Mouse (Mus musculus) stomach, embryonic 14.5 days (tissue): ENCODE data around the gene AI413582. TPM values are rescaled to one million over a fixed set of nuclear protein-coding genes. Genes with fewer than 3 reads are reported as not detected.

Source experiments
- ATAC-seq: fragments of 200-750 bp; cut with Nextera tagmentation; 2 replicates; pipeline ENCODE4 v1.8.0; 2017; ENCODE audit warnings: low read depth, moderate TSS enrichment; ENCODE audit not compliant: insufficient number of reproducible peaks, insufficient read depth, low FRiP score
- H3K27ac ChIP-seq: fragments of 300-500 bp; sonication (generic); 2 replicates; pipeline ENCODE4 v1.5.1; 2014; ENCODE audit warnings: mild to moderate bottlenecking, low read length, moderate library complexity, mixed read lengths
- H3K27me3 ChIP-seq: fragments of 300-500 bp; sonication (generic); 2 replicates; pipeline ENCODE4 v1.6.1; 2014; ENCODE audit warnings: low read length, control low read depth, mixed read lengths; ENCODE audit not compliant: control insufficient read depth, insufficient read depth
- H3K36me3 ChIP-seq: fragments of 300-500 bp; sonication (generic); 2 replicates; pipeline ENCODE4 v1.6.1; 2014; ENCODE audit warnings: mild to moderate bottlenecking, control low read depth, low read length, moderate library complexity, mixed read lengths; ENCODE audit not compliant: control insufficient read depth, insufficient read depth
- H3K4me1 ChIP-seq: fragments of 300-500 bp; sonication (generic); 2 replicates; pipeline ENCODE4 v1.6.1; 2014; ENCODE audit warnings: low read length, control low read depth, mixed read lengths; ENCODE audit not compliant: control insufficient read depth, insufficient read depth
- H3K4me2 ChIP-seq: fragments of 300-500 bp; sonication (generic); replicated peaks from 2 replicates; pipeline ENCODE4 v1.6.1; 2014; ENCODE audit warnings: low read depth, low read length, control low read depth
- H3K4me3 ChIP-seq: fragments of 300-500 bp; sonication (generic); 2 replicates; pipeline ENCODE4 v1.5.1; 2014; ENCODE audit warnings: low read depth, low read length, control low read depth
- H3K9ac ChIP-seq: fragments of 300-500 bp; sonication (generic); replicated peaks from 2 replicates; pipeline ENCODE4 v1.6.1; 2014; ENCODE audit warnings: low read depth, mild to moderate bottlenecking, control low read depth, low read length, moderate library complexity, mixed read lengths
- H3K9me3 ChIP-seq: fragments of 300-500 bp; sonication (generic); 2 replicates; pipeline ENCODE4 v1.6.1; 2016; ENCODE audit warnings: low read depth, low read length, control low read depth; ENCODE audit not compliant: control insufficient read depth
- WGBS: fragments of 180-500 bp; shearing (Covaris S2); extraction: QIAGEN DNeasy Blood & Tissue Kit; methylation state at CpG from one replicate; pipeline ENCODE4 v1.1.7; 2014; 5-methylcytosine and 5-hydroxymethylcytosine counted together
- polyA plus RNA-seq: library from polyadenylated mRNA; unstranded; fragments of >200 nt; fragmentation: Nextera tagmentation; extraction: Ambion mirVana; gene quantifications from 2 replicates; pipeline ENCODE4 v1.2.1, GENCODE M21; 2014

AI413582 gene
- polyA plus RNA-seq, 1 experiment from 2014 or later, result 24.3 TPM

DNA sequence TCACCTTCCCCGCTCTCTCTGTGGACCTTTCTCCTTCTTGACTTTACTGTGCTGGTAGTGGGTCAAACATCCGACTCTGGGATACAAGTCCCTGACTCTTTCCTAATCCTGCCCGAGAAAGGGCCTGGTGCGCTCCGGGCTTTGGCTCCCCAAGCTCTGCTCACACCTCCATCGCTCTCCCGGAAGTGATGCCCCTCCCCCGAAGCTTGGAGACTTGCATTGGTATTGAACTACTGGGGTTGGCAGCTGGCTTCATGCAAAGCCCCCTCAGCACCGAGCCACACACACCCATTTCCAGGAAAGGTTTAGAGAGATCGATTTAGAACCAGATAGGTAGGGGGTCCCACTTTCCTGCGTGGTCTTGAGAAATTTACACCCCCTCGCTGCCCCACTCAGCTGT lies 19.6 kb downstream of the AI413582 start:
- H3K4me3 ChIP-seq, result no peak overlapping the region
- H3K4me2 ChIP-seq, result no peak overlapping the region
- H3K4me1 ChIP-seq, result 0 out of 2 replicates have a peak, but pooled peaks cover 3% of the 10 kb centered on the region
- WGBS, result 48% methylated on average over 12 of the region's 12 CpGs
- no peak overlapping the region for H3K27ac ChIP-seq
- no peaks in the 10 kb centered on the region for H3K9me3 ChIP-seq
- H3K27me3 ChIP-seq, result no peaks in the 10 kb centered on the region
- no peak for ATAC-seq
- H3K9ac ChIP-seq, result no peak overlapping the region
- no peaks in the 10 kb centered on the region for H3K36me3 ChIP-seq

DNA sequence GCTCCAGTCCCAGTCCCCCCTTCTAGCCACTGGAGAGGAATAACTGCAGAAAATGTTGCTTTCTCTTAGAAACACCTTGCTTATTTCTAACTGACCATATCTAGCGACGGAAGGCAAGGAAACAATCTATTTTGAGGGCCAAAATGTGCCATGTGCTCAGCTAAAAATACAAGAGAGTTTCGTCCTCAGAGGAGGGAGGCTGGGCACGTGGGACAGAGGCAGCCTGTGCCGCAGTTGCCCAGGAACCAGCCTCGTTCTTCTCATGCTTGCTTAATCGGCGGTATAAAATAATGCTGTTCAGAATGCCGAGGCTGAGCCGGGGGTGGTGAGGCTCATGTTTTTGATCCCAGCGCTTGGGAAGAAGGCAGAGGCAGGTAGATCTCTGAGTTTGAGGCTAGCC lies 21.0 kb downstream of the AI413582 start:
- WGBS, result 91% methylated on average over 11 of the region's 11 CpGs
- Histone ChIP-seq H3K27ac (no peak overlapping the region), H3K36me3 (no peaks in the 10 kb centered on the region), H3K9me3 (no peaks in the 10 kb centered on the region), H3K4me3 (no peak overlapping the region), H3K27me3 (no peaks in the 10 kb centered on the region), H3K4me1 (0 out of 2 replicates have a peak, but pooled peaks cover 3% of the 10 kb centered on the region), H3K9ac (no peak overlapping the region), H3K4me2 (no peak overlapping the region)
- ATAC-seq, result no peak

DNA sequence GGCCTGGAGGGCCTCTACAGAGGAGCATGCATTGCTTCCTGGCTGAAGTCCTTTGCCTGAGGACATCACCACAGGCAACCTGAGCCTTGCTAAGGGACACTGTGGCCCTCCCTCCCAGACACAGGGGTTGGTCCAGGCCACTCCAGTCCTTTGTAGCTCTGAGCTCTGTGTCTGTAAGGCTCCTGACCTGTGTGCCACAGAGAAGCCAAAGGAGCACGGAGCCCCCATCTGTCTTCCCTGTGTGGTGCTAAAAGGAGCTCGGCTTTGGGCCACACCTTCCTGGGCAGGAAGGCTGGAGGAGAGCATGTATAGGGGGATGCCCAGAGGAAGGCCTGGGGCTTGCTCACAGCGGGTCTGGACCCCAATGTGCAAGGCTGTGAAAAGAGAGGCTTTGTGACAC lies 23.6 kb downstream of the AI413582 start:
- no peak overlapping the region for H3K4me2 ChIP-seq
- 80% methylated on average over 3 of the region's 3 CpGs for WGBS
- no peaks in the 10 kb centered on the region for H3K36me3 ChIP-seq
- no peak for ATAC-seq
- H3K4me1 ChIP-seq, result no peaks in the 10 kb centered on the region
- no peak overlapping the region for H3K27ac ChIP-seq
- H3K9ac ChIP-seq, result no peak overlapping the region
- no peak overlapping the region for H3K4me3 ChIP-seq
- H3K27me3 ChIP-seq, result no peaks in the 10 kb centered on the region
- H3K9me3 ChIP-seq, result no peaks in the 10 kb centered on the region

DNA sequence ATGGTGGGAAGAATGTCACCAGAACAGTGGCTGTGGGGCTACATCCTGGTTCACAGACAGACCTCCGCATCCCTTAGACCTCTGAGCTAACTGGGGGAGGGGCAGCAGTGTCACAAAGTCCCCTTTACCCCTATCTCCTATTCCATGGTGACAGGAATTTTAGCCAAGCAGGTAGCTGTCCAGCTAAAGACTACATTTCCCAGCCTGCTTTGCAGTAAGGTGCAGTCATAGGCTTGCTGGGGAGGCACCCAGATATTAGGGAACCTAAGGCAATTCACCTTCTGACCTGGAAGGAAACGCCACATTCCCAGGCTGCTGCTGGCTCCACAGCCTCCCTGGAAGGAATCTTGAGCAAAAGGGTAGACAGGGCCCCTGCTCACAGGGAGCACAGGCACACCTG lies 24.3 kb downstream of the AI413582 start:
- no peaks in the 10 kb centered on the region for H3K27me3 ChIP-seq
- H3K27ac ChIP-seq, result no peak overlapping the region
- no peaks in the 10 kb centered on the region for H3K36me3 ChIP-seq
- H3K9me3 ChIP-seq, result no peaks in the 10 kb centered on the region
- H3K9ac ChIP-seq, result no peak overlapping the region
- H3K4me3 ChIP-seq, result no peak overlapping the region
- no peak for ATAC-seq
- H3K4me1 ChIP-seq, result no peaks in the 10 kb centered on the region
- WGBS, result 52% methylated on average over 2 of the region's 2 CpGs
- no peak overlapping the region for H3K4me2 ChIP-seq

DNA sequence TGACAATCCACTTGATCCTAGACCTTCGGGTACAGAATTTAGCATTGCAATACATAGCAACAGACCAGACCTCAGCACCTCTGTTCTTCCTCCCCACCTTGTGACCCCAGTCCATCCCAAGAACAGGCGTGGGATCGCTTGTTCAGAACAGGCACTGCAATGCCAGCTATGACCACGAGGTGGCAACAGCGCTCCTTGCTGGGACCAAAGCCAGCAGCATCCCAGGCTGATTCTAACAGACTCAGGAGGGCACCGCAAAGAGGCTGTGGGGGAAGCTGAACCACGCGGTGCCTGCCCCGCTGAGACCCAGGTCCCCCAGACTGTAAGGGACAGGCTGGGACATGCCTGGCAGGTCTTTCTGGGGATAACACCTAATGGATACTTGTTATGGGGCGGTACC lies 30.8 kb downstream of the AI413582 start:
- Histone ChIP-seq H3K27ac (no peak overlapping the region), H3K27me3 (no peaks in the 10 kb centered on the region), H3K4me3 (no peak overlapping the region), H3K9ac (no peak overlapping the region), H3K4me2 (no peak overlapping the region), H3K9me3 (no peaks in the 10 kb centered on the region), H3K4me1 (no peaks in the 10 kb centered on the region), H3K36me3 (no peaks in the 10 kb centered on the region)
- 5% methylated on average over 10 of the region's 10 CpGs for WGBS
- ATAC-seq, result no peak; the same call in 1 of the 2 replicates

DNA sequence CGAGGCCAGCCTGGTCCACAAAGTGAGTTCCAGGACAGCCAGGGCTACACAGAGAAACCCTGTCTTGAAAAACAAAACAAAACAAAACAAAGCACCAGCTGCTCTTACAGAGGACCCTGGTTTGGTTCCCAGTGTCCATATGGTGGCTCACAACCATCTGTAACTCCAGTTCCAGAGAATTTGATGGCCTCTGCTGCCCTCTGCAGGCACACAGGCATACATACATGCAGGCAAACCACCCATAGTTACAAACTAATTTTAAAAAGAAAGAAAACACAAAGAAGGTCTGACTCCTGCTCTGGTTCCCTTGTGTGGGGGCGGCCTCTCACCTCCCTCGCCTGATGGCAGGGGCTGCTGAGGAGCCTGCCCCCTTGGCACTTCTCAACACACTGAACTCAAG lies 32.2 kb downstream of the AI413582 start:
- Histone ChIP-seq H3K9me3 (no peaks in the 10 kb centered on the region), H3K27me3 (no peaks in the 10 kb centered on the region), H3K4me2 (no peak overlapping the region), H3K9ac (no peak overlapping the region), H3K36me3 (no peaks in the 10 kb centered on the region), H3K4me1 (no peaks in the 10 kb centered on the region), H3K27ac (no peak overlapping the region), H3K4me3 (no peak overlapping the region)
- 83% methylated on average over 3 of the region's 3 CpGs for WGBS
- no peak for ATAC-seq

DNA sequence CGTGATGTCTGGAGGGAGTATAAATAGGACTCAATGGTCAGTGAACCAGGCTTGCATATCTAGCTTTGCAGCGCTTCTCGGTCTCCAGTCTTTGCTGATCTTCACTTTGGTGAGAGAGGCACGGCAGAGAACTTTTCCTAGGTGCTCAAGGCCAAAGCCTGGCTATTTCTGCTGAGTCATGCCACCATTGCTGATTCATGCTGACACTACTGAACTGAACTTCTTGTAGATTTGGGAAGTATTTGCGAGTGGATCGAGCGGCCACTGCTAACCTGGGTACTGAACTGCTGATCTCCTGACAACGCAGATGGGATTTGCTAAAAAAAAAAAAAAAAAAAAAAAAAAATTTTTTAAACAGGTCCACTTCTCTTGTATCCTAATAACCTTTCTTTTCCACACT lies 33.5 kb downstream of the AI413582 start:
- Histone ChIP-seq H3K4me2 (no peak overlapping the region), H3K36me3 (no peaks in the 10 kb centered on the region), H3K27me3 (no peaks in the 10 kb centered on the region), H3K9me3 (no peaks in the 10 kb centered on the region), H3K27ac (no peak overlapping the region), H3K4me1 (no peaks in the 10 kb centered on the region), H3K9ac (no peak overlapping the region), H3K4me3 (no peak overlapping the region)
- 93% methylated on average over 8 of the region's 8 CpGs for WGBS
- ATAC-seq, result no peak

DNA sequence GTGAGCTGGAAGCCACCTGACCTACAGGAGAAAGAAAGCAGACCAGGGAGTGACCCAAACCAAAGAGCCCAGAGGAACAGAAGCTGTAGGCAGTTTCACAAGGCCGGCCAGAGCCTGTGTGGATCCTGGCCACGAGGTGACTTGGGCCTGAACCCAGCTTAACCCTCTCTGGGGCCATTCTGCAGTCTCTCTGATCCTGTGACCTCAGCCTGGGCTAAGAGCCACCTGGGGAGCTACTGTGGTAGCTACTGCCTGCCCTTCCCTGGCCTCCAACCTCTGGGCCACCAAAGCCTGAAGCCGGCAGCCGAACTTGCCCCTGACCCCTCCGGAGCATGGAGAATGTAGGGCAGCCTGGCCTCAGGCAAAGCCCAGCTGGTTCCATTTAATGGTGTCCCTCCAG lies 36.8 kb downstream of the AI413582 start:
- WGBS, result 81% methylated on average over 5 of the region's 5 CpGs
- Histone ChIP-seq H3K9ac (no peak overlapping the region), H3K27me3 (no peaks in the 10 kb centered on the region), H3K36me3 (no peaks in the 10 kb centered on the region), H3K9me3 (no peaks in the 10 kb centered on the region), H3K4me1 (no peaks in the 10 kb centered on the region), H3K4me2 (no peak overlapping the region), H3K4me3 (no peak overlapping the region), H3K27ac (no peak overlapping the region)
- no peak for ATAC-seq

DNA sequence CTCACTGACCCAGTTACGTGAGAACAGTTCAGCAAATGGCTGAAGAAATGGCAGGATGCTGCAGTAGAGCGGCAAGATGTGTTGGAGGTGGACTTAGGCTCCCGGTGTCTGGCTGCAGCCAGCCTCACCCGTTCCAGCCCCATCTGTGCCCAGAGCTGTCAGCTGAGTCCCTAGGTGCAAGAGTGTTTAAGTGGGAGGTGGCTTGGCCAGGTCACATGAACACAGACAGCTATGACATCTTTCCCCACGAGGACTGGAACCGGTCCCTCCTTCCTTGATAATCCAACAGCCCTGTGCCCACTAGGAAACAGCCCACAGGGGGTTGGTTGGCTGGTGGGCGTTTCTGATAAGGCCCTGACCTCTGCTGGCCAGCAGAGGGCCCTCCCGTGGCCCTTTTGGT lies 37.5 kb downstream of the AI413582 start:
- WGBS, result 57% methylated on average over 8 of the region's 8 CpGs
- ATAC-seq, result no peak
- no peak overlapping the region for H3K4me3 ChIP-seq
- H3K27ac ChIP-seq, result no peak overlapping the region
- H3K9ac ChIP-seq, result no peak overlapping the region
- no peak overlapping the region for H3K4me2 ChIP-seq
- H3K4me1 ChIP-seq, result no peaks in the 10 kb centered on the region
- H3K36me3 ChIP-seq, result no peaks in the 10 kb centered on the region
- no peaks in the 10 kb centered on the region for H3K9me3 ChIP-seq
- no peaks in the 10 kb centered on the region for H3K27me3 ChIP-seq
